Mouse (Mus musculus) CH12.LX (cell line): ENCODE measurements at regions not wholly inside any gene's neighbourhood (a gene's known extent, or its start where the extent isn't known, plus 50 kb on each side); places are given as distances from the start of the nearest gene placed in this dataset.

Source experiments
- DNase-seq: peaks from one replicate; pipeline ENCODE4 v3.0.0-alpha.2; 2013; ENCODE audit errors: extremely low read depth
- H3K27ac ChIP-seq: 2 replicates; pipeline ENCODE4 v1.5.1; 2012; ENCODE audit warnings: low read depth, mild to moderate bottlenecking, control low read depth, moderate library complexity; ENCODE audit not compliant: insufficient read depth
- H3K27me3 ChIP-seq: replicated peaks from 2 replicates; pipeline ENCODE3; 2012; ENCODE audit warnings: inconsistent platforms
- H3K36me3 ChIP-seq, 2 experiments: replicated peaks in 1 of 2; 2 replicates each; pipeline versions ENCODE3 to v1.6.1; 2012; ENCODE audit warnings: inconsistent platforms in 1 of 2, low read length in 1 of 2, mild to moderate bottlenecking in 1 of 2, mixed read lengths in 1 of 2, moderate library complexity in 1 of 2; ENCODE audit not compliant: control insufficient read depth in 1 of 2, insufficient read depth in 1 of 2
- H3K4me1 ChIP-seq, 2 experiments: 2 replicates each; pipeline ENCODE4 v1.6.1; 2012; ENCODE audit warnings: inconsistent platforms in 1 of 2, moderate library complexity in 1 of 2; ENCODE audit not compliant: insufficient read depth in 2 of 2, control insufficient read depth in 1 of 2
- H3K4me2 ChIP-seq: 2 replicates; pipeline ENCODE4 v1.6.1; 2012; ENCODE audit warnings: low read depth, mild to moderate bottlenecking, control low read depth; ENCODE audit not compliant: poor library complexity, insufficient read depth, severe bottlenecking
- H3K4me3 ChIP-seq, 3 experiments: fragments of 150-350 bp in 1 of 3; sonication (generic) in 1 of 3; replicated peaks in 1 of 3; 2 replicates each; pipeline versions ENCODE3 to v1.5.1; 2011 to 2012; ENCODE audit warnings: low read depth in 2 of 3, low read length in 2 of 3, mild to moderate bottlenecking in 2 of 3, moderate library complexity in 2 of 3, control low read depth in 1 of 3, improper control_type of control experiment in 1 of 3, inconsistent platforms in 1 of 3, mixed read lengths in 1 of 3; ENCODE audit not compliant: poor library complexity in 1 of 3
- H3K79me2 ChIP-seq: replicated peaks from 2 replicates; pipeline ENCODE4 v1.6.1; 2012; ENCODE audit warnings: mild to moderate bottlenecking, moderate library complexity; ENCODE audit not compliant: control insufficient read depth, poor library complexity, insufficient read depth, severe bottlenecking; ENCODE audit errors: extremely low read depth
- H3K9ac ChIP-seq: 2 replicates; pipeline ENCODE4 v1.6.1; 2012; ENCODE audit warnings: low read depth, mild to moderate bottlenecking, control low read depth, moderate library complexity; ENCODE audit not compliant: insufficient read depth
- H3K9me3 ChIP-seq: replicated peaks from 2 replicates; pipeline ENCODE3; 2012; ENCODE audit warnings: low read length, inconsistent platforms, mixed read lengths
- CHD1 ChIP-seq: IDR thresholded peaks from 2 replicates; pipeline ENCODE4 v1.6.1; 2012; ENCODE audit warnings: low read depth, low read length, improper control_type of control experiment, inconsistent platforms
- E2F4 ChIP-seq: IDR thresholded peaks from 2 replicates; pipeline ENCODE4 v1.6.1; 2011; ENCODE audit warnings: low read depth, low read length, improper control_type of control experiment; ENCODE audit not compliant: insufficient replicate concordance
- ELF1 ChIP-seq: IDR thresholded peaks from 2 replicates; pipeline ENCODE4 v1.6.1; 2014; ENCODE audit warnings: low read depth, mild to moderate bottlenecking, inconsistent platforms, low read length, improper control_type of control experiment
- ETS1 ChIP-seq: conservative IDR thresholded peaks from 2 replicates; pipeline ENCODE4 v1.6.1; 2012; ENCODE audit warnings: low read depth, mild to moderate bottlenecking, inconsistent platforms, low read length, improper control_type of control experiment, moderate library complexity
- GABPA ChIP-seq: IDR thresholded peaks from 2 replicates; pipeline ENCODE4 v1.6.1; 2012; ENCODE audit warnings: low read depth, low read length, improper control_type of control experiment, inconsistent platforms; ENCODE audit not compliant: insufficient replicate concordance
- IRF4 ChIP-seq: IDR thresholded peaks from 2 replicates; pipeline ENCODE4 v1.6.1; 2014; ENCODE audit warnings: low read depth, mild to moderate bottlenecking, inconsistent platforms, low read length, improper control_type of control experiment
- JUN ChIP-seq: IDR thresholded peaks from 2 replicates; pipeline ENCODE4 v1.6.1; 2011; ENCODE audit warnings: low read depth, mild to moderate bottlenecking, low read length, improper control_type of control experiment, moderate library complexity; ENCODE audit not compliant: insufficient read depth
- KAT2A ChIP-seq: IDR thresholded peaks from 2 replicates; pipeline ENCODE4 v1.6.1; 2012; ENCODE audit warnings: low read length, improper control_type of control experiment, inconsistent platforms; ENCODE audit not compliant: insufficient replicate concordance
- MAFK ChIP-seq: IDR thresholded peaks from 2 replicates; pipeline ENCODE4 v1.6.1; 2011; ENCODE audit warnings: low read length, improper control_type of control experiment; ENCODE audit not compliant: insufficient replicate concordance
- MAX ChIP-seq: IDR thresholded peaks from 2 replicates; pipeline ENCODE4 v1.6.1; 2011; ENCODE audit warnings: low read length, improper control_type of control experiment
- MAZ ChIP-seq: IDR thresholded peaks from 2 replicates; pipeline ENCODE4 v1.6.1; 2012; ENCODE audit warnings: low read depth, mild to moderate bottlenecking, inconsistent platforms, low read length, improper control_type of control experiment, moderate library complexity
- MYC ChIP-seq: IDR thresholded peaks from 2 replicates; pipeline ENCODE4 v1.6.1; 2011; ENCODE audit warnings: low read depth, mild to moderate bottlenecking, improper control_type of control experiment, low read length
- PAX5 ChIP-seq: IDR thresholded peaks from 2 replicates; pipeline ENCODE4 v1.6.1; 2012; ENCODE audit warnings: low read length, inconsistent platforms, mixed read lengths
- POLR2AphosphoS2 ChIP-seq: IDR thresholded peaks from 2 replicates; pipeline ENCODE4 v1.6.1; 2011; ENCODE audit warnings: low read depth, low read length, improper control_type of control experiment
- RAD21 ChIP-seq: IDR thresholded peaks from 2 replicates; pipeline ENCODE4 v1.6.1; 2011; ENCODE audit warnings: low read depth, mild to moderate bottlenecking, low read length, improper control_type of control experiment, moderate library complexity
- RCOR1 ChIP-seq: conservative IDR thresholded peaks from 2 replicates; pipeline ENCODE4 v1.6.1; 2012; ENCODE audit warnings: low read depth, mild to moderate bottlenecking, inconsistent platforms, low read length, improper control_type of control experiment
- SMC3 ChIP-seq: IDR thresholded peaks from 2 replicates; pipeline ENCODE4 v1.6.1; 2011; ENCODE audit warnings: low read depth, low read length, improper control_type of control experiment
- TCF12 ChIP-seq: IDR thresholded peaks from 2 replicates; pipeline ENCODE4 v1.6.1; 2014; ENCODE audit warnings: low read depth, mild to moderate bottlenecking, inconsistent platforms, low read length, improper control_type of control experiment
- UBTF ChIP-seq: IDR thresholded peaks from 2 replicates; pipeline ENCODE4 v1.6.1; 2012; ENCODE audit warnings: low read depth, mild to moderate bottlenecking, inconsistent platforms, low read length, improper control_type of control experiment, moderate library complexity
- USF1 ChIP-seq: IDR thresholded peaks from 2 replicates; pipeline ENCODE4 v1.6.1; 2014; ENCODE audit warnings: low read depth, mild to moderate bottlenecking, inconsistent platforms, low read length, improper control_type of control experiment
- ZNF384 ChIP-seq: IDR thresholded peaks from 2 replicates; pipeline ENCODE4 v1.6.1; 2012; ENCODE audit warnings: low read depth, low read length, improper control_type of control experiment, inconsistent platforms
- dilution Hi-C: fragments of 300-500 bp; cut with MboI; formaldehyde crosslinking; loops from 2 replicates; pipeline ENCODE4 v1.14.3; 2020; ENCODE audit warnings: low sequenced_read_pairs; ENCODE audit not compliant: extremely low pct_unique_long_range_greater_than_20kb, extremely low pct_ligation_motif_present
- in situ Hi-C: fragments of 300-500 bp; cut with MboI; formaldehyde crosslinking; loops from 3 replicates; pipeline ENCODE4 v1.14.3; 2019; ENCODE audit warnings: low sequenced_read_pairs, low pct_ligation_motif_present, low pct_unique_long_range_greater_than_20kb, mixed read lengths

DNA sequence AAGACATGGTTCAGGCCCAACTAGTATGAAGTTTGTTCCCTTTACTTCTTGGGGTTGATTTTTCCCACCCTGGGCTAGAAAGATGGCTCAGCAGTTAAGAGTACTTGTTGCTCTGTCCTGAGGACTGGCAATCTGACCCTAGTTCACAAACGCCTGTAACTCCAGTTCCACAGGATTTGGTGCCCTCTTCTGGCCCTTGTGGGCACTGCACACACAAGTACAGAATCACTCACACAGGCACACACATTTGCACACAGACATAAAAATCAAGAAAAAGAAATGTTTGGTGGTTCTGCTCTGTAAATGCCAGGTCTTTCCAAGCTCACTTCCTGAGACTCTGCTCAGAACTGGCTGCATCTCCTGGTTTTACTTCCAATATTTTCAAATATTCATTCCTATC lies 140.2 kb downstream of the Zfp36l2 start:
- Histone ChIP-seq H3K36me3 (no peaks in the 10 kb centered on the region), H3K4me3 (no peak overlapping the region), H3K9ac (no peak overlapping the region), H3K27ac (no peak overlapping the region), H3K79me2 (no peaks in the 10 kb centered on the region), H3K27me3 (no peaks in the 10 kb centered on the region), H3K4me2 (no peak overlapping the region), H3K9me3 (peaks cover 12% of the 10 kb centered on the region), H3K4me1 (peaks cover 2 to 13% of the 10 kb centered on the region in 2 experiments; a peak in 2 of 4 replicates)
- 0 out of 2 replicates have a peak, but pooled peaks have one; percentile 9 for TF ChIP-seq SMC3
- TF ChIP-seq PAX5, result no peak
- in situ Hi-C loops, result no loop called here
- no peak for DNase-seq
- dilution Hi-C loops, result no loop called here

DNA sequence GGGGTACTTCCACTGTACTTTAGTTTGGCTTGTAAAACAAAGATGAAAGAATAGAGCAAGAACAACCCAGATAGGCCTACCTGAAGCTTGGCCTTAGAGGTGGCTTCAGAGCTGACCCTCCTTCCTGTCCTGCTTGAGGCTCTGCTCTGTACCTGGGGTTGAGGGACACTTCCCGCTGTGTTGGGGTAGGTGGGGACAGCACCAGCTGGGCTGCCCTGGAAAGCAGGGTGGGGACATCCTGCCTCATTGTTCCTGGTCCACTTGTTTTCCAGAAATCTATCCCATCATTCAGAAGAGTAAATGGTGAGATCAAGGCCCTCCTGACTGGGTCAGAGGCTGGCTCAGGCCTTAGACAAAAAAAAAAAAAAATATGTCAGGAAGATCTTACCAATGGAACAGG lies 141.9 kb downstream of the Zfp36l2 start:
- Histone ChIP-seq H3K4me1 (peaks cover 2 to 13% of the 10 kb centered on the region in 2 experiments; a peak in 2 of 4 replicates), H3K79me2 (no peaks in the 10 kb centered on the region), H3K27me3 (no peaks in the 10 kb centered on the region), H3K4me2 (no peak overlapping the region), H3K27ac (no peak overlapping the region), H3K4me3 (no peak overlapping the region), H3K9me3 (peaks cover 12% of the 10 kb centered on the region), H3K9ac (no peak overlapping the region), H3K36me3 (no peaks in the 10 kb centered on the region)
- in situ Hi-C loops, result no loop called here
- TF ChIP-seq E2F4 (no peak), RCOR1 (no peak), TCF12 (no peak), MYC (no peak), GABPA (no peak), MAX (no peak), SMC3 (no peak), USF1 (no peak), MAZ (no peak), POLR2AphosphoS2 (no peak), JUN (no peak)
- DNase-seq, result no peak
- dilution Hi-C loops, result no loop called here

DNA sequence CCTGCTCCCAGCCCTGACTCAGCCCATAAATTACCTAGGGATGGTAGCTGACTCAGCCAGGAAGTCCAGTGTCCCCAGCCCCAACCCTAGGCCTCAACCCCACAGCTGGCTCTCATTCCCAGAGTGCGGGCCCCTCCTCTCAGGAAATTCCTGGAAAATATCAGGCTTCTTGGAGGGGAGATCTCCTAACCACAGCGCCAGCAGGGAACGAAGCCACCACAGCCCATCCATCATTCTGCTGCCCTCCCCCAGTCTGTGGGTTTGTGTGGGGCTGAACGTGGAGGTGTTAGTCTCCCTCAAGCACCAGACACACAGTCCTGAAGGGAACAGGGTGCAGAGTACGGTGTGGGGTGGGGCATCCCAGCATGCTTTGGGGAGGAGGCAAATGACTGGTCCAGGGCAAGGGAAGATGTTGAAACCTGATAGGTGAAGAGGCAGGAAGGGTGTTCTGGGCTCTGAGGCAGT lies 143.2 kb downstream of the Zfp36l2 start:
- H3K4me1 ChIP-seq, result peaks cover 2 to 14% of the 10 kb centered on the region in 2 experiments; a peak in 2 of 4 replicates
- no peak for TF ChIP-seq CHD1
- TF ChIP-seq POLR2AphosphoS2, result no peak
- no peak for TF ChIP-seq IRF4
- TF ChIP-seq ELF1, result no peak
- no peak for TF ChIP-seq E2F4
- no peak for TF ChIP-seq MAFK
- no peak for TF ChIP-seq GABPA
- no peak for TF ChIP-seq UBTF
- no peak for TF ChIP-seq RAD21
- no peak for TF ChIP-seq ZNF384
- no peak for TF ChIP-seq KAT2A
- no peak for TF ChIP-seq JUN
- no peak for TF ChIP-seq TCF12
- no peak for TF ChIP-seq ETS1
- TF ChIP-seq, all 38 proteins: peak for 0
- H3K36me3 ChIP-seq, result no peaks in the 10 kb centered on the region
- H3K79me2 ChIP-seq, result no peaks in the 10 kb centered on the region
- peaks cover 12% of the 10 kb centered on the region for H3K9me3 ChIP-seq
- in situ Hi-C loops (no loop called here), dilution Hi-C loops (no loop called here)
- no peak overlapping the region for H3K27ac ChIP-seq
- no peak overlapping the region for H3K4me3 ChIP-seq
- no peak overlapping the region for H3K9ac ChIP-seq
- H3K4me2 ChIP-seq, result no peak overlapping the region
- no peaks in the 10 kb centered on the region for H3K27me3 ChIP-seq
- DNase-seq, result no peak
